Mouse (Mus musculus) ES-E14 (cell line): Measurements from ENCODE around the gene 3110082I17Rik.

Experiments
- CHD2 ChIP-seq: IDR thresholded peaks from 2 replicates; pipeline ENCODE4 v1.6.1; 2014; ENCODE audit warnings: mild to moderate bottlenecking, low read depth, low read length, inconsistent platforms
- HCFC1 ChIP-seq: IDR thresholded peaks from 2 replicates; pipeline ENCODE4 v1.6.1; 2012; ENCODE audit warnings: low read length, inconsistent platforms, borderline replicate concordance; ENCODE audit not compliant: insufficient read depth
- MAFK ChIP-seq: IDR thresholded peaks from 2 replicates; pipeline ENCODE4 v1.6.1; 2014; ENCODE audit warnings: mild to moderate bottlenecking, low read depth, low read length, inconsistent platforms; ENCODE audit not compliant: insufficient read depth
- ZNF384 ChIP-seq: IDR thresholded peaks from 2 replicates; pipeline ENCODE4 v1.6.1; 2012; ENCODE audit warnings: low read depth, low read length, inconsistent platforms

DNA sequence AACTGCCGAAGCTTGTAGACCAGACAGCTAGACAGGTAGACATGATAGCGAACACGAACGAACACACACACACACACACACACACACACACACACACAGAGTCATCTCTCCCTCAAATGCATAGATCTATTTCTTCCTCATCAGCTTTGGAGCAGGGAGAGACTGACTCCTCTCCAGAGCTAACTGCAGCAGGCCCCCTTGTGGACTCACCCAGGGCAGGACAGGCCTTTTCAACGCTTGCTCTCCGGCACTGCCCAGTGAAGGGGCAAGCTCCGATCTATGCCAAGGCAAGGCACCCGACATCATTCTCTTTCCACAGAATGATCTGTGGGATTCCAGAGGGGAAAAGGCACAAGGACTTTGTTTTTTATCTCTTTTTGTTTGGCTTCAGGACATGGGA is 15.1 kb downstream of the 3110082I17Rik start:
- TF ChIP-seq HCFC1 = no peak
- no peak for TF ChIP-seq MAFK
- no peak for TF ChIP-seq CHD2
- no peak for TF ChIP-seq ZNF384
